In the genomic region with DNA sequence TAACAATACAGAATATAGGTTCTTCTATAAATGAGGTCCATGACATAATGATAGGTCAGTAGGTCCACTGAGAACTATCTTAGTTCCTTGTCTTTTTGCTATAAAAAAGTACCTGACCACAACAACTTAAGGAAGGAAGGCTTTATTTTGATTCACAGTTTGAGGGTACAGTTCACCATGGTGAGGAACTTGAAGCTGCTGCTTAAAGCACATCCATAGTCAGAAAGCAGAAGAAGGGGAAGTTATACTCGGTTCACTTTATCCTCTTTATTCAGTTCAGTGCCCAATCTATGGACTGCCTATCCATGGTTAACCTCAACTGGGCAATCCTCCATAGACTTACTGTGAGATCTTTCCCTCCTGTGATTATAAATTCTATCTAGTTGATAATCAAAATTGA, we compare ENCODE assay signal across 15 mouse cellular contexts. TPM values are rescaled to one million over a fixed set of nuclear protein-coding genes. Genes with fewer than 3 reads are reported as not detected.
"Had no signal": no experiment of that assay in that cellular context is flagged by ENCODE, and none has a peak within 500 bp of the region (broad histone marks: within the 10 kb centered on the region; RNA-seq: fewer than 3 reads in every experiment).

No protein-coding gene starts in this region.

- ATAC-seq: liver, postnatal 0 days; lung, postnatal 0 days; midbrain, embryonic 15.5 days had no signal

- DNase-seq: kidney, adult 11 months; kidney, adult 8-10 months; kidney, postnatal 10 days; kidney, postnatal 36 days; layer of hippocampus, postnatal 36 days; left cerebral cortex, postnatal 4 days; liver, postnatal 0 days; lung, embryonic 14.5 days; right cerebral cortex, adult 18-20 months; right cerebral cortex, postnatal 14 days; right cerebral cortex, postnatal 4 days; thymus, postnatal 36 days had no signal

RNA-seq across cellular contexts. Expression of gene Ptgs2, which starts 43.7 kb away (rescaled TPM):
- total RNA-seq: megakaryocyte-erythroid progenitor cell, adult 5-6 weeks had no signal
